Mouse (Mus musculus) midbrain, embryonic 10.5 days (tissue): ENCODE measurements around the gene Tspyl4. TPM values are rescaled to one million over a fixed set of nuclear protein-coding genes. Genes with fewer than 3 reads are reported as not detected.

Experiments used
- DNase-seq: peaks from one replicate; pipeline ENCODE4 v3.0.0-alpha.2; 2017; ENCODE audit warnings: low spot score
- H3K27ac ChIP-seq: fragments of 300-500 bp; sonication (generic); replicated peaks from 2 replicates; pipeline ENCODE4 v1.5.1; 2016; ENCODE audit warnings: mild to moderate bottlenecking
- H3K27me3 ChIP-seq: fragments of 300-500 bp; sonication (generic); 2 replicates; pipeline ENCODE4 v1.6.1; 2016; ENCODE audit warnings: low read depth, mild to moderate bottlenecking; ENCODE audit not compliant: poor library complexity, severe bottlenecking
- H3K36me3 ChIP-seq: fragments of 300-500 bp; sonication (generic); 2 replicates; pipeline ENCODE4 v1.6.1; 2016; ENCODE audit warnings: mild to moderate bottlenecking, moderate library complexity
- H3K4me1 ChIP-seq: fragments of 300-500 bp; sonication (generic); 2 replicates; pipeline ENCODE4 v1.6.1; 2016
- H3K4me3 ChIP-seq: fragments of 300-500 bp; sonication (generic); 2 replicates; pipeline ENCODE4 v1.5.1; 2016; ENCODE audit warnings: mild to moderate bottlenecking, moderate library complexity
- H3K9me3 ChIP-seq: fragments of 300-500 bp; sonication (generic); replicated peaks from 2 replicates; pipeline ENCODE4 v1.6.1; 2016; ENCODE audit warnings: mild to moderate bottlenecking
- WGBS: fragments of 180-500 bp; shearing (Covaris S2); methylation state at CpG from one replicate; pipeline ENCODE4 v1.1.7; 2016; 5-methylcytosine and 5-hydroxymethylcytosine counted together
- polyA plus RNA-seq: library from polyadenylated mRNA; unstranded; fragments of >200 nt; fragmentation: Nextera tagmentation; extraction: Ambion mirVana; gene quantifications from 2 replicates; pipeline ENCODE4 v1.2.1, GENCODE M21; 2016

The Tspyl4 gene
- polyA plus RNA-seq, 1 experiment from 2014 or later: 38.1 TPM

DNA sequence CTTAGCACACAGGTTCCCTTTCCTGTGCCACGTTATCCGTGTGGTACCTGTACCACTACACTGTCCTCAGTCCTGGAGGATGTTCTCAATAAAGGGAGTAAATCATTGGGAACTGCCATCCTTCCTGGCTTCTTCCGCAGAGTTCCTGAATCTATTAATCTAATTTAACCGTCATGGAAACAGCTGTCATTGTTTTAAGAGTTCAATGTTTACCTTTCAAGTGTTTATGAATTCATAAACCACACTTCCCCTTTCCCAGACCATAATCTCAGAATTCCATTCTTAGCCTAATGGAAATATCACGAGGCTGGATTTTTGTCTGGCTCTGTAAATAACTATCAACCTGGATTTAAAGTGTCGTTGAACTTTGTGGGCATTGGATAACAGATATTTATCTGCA lies 43.8 kb downstream of the Tspyl4 start:
- no peak overlapping the region for H3K27ac ChIP-seq
- no peak for DNase-seq
- no peaks in the 10 kb centered on the region for H3K4me1 ChIP-seq
- WGBS: 85% methylated on average over 6 of the region's 6 CpGs
- H3K4me3 ChIP-seq: no peak overlapping the region
- no peaks in the 10 kb centered on the region for H3K27me3 ChIP-seq
- H3K9me3 ChIP-seq: no peaks in the 10 kb centered on the region
- H3K36me3 ChIP-seq: no peaks in the 10 kb centered on the region

GRCm38 (mm10) chr10:34341886-34342285 lies 44.6 kb downstream of the Tspyl4 start:
- Histone ChIP-seq H3K4me3 (no peak overlapping the region), H3K9me3 (no peaks in the 10 kb centered on the region), H3K36me3 (no peaks in the 10 kb centered on the region), H3K27me3 (no peaks in the 10 kb centered on the region), H3K4me1 (no peaks in the 10 kb centered on the region), H3K27ac (no peak overlapping the region)
- WGBS: 74% methylated on average over 1 of the region's 1 CpGs
- DNase-seq: no peak

Other genes with a start within 250 kb of the Tspyl4 start
- 0.10 and 0.17 TPM in 2 replicates for gene Calhm5, start 200.9 kb upstream of the Tspyl4 start, polyA plus RNA-seq
- 0.21 and 0.36 TPM in 2 replicates for gene Calhm6, start 169.5 kb upstream of the Tspyl4 start, polyA plus RNA-seq
- gene Dse, start 89.7 kb upstream of the Tspyl4 start, polyA plus RNA-seq: 22.0 and 22.8 TPM in 2 replicates
- gene Tspyl1, start 15.3 kb upstream of the Tspyl4 start, polyA plus RNA-seq: 65.0 and 78.0 TPM in 2 replicates
- 0.19 TPM in 1 of 2 replicates, not detected in the other for gene Col10a1, start 92.5 kb downstream of the Tspyl4 start, polyA plus RNA-seq
- 5.7 and 6.3 TPM in 2 replicates for gene Nt5dc1, start 121.1 kb downstream of the Tspyl4 start, polyA plus RNA-seq
- 1.7 and 1.8 TPM in 2 replicates for gene Frk, start 186.0 kb downstream of the Tspyl4 start, polyA plus RNA-seq